Mouse (Mus musculus) limb, embryonic 10.5 days (tissue): ENCODE results near the gene Ccdc57. TPM values are rescaled to one million over a fixed set of nuclear protein-coding genes. Genes with fewer than 3 reads are reported as not detected.

Experiments used
- DNase-seq: peaks from one replicate; pipeline ENCODE4 v3.0.0-alpha.2; 2017; ENCODE audit warnings: low spot score
- H3K27ac ChIP-seq: fragments of 300-500 bp; sonication (generic); 2 replicates; pipeline ENCODE4 v1.5.1; 2016; ENCODE audit warnings: mild to moderate bottlenecking
- H3K27me3 ChIP-seq: fragments of 300-500 bp; sonication (generic); 2 replicates; pipeline ENCODE4 v1.6.1; 2016; ENCODE audit warnings: low read depth, mild to moderate bottlenecking; ENCODE audit not compliant: poor library complexity, severe bottlenecking
- H3K36me3 ChIP-seq: fragments of 300-500 bp; sonication (generic); 2 replicates; pipeline ENCODE4 v1.6.1; 2016; ENCODE audit warnings: mild to moderate bottlenecking, moderate library complexity
- H3K4me1 ChIP-seq: fragments of 300-500 bp; sonication (generic); 2 replicates; pipeline ENCODE4 v1.6.1; 2016
- H3K4me3 ChIP-seq: fragments of 300-500 bp; sonication (generic); 2 replicates; pipeline ENCODE4 v1.5.1; 2016; ENCODE audit warnings: mild to moderate bottlenecking, moderate library complexity
- H3K9me3 ChIP-seq: fragments of 300-500 bp; sonication (generic); replicated peaks from 2 replicates; pipeline ENCODE4 v1.6.1; 2016; ENCODE audit warnings: mild to moderate bottlenecking
- WGBS: fragments of 180-500 bp; shearing (Covaris S2); methylation state at CpG from one replicate; pipeline ENCODE4 v1.1.7; 2016; 5-methylcytosine and 5-hydroxymethylcytosine counted together
- polyA plus RNA-seq: library from polyadenylated mRNA; unstranded; fragments of >200 nt; fragmentation: Nextera tagmentation; extraction: Ambion mirVana; gene quantifications from 2 replicates; pipeline ENCODE4 v1.2.1, GENCODE M21; 2016

The Ccdc57 gene
- polyA plus RNA-seq, 1 experiment from 2014 or later: 7.2 TPM

- Histone ChIP-seq H3K9me3 (no peaks in the 10 kb centered on the region), H3K4me3 (no peak overlapping the region), H3K27ac (no peak overlapping the region), H3K36me3 (peaks cover 82% of the 10 kb centered on the region), H3K4me1 (no peaks in the 10 kb centered on the region), H3K27me3 (no peaks in the 10 kb centered on the region)
- 95% methylated on average over 12 of the region's 12 CpGs for WGBS
- DNase-seq: no peak
Measured at GRCm38 (mm10) chr11:120808010-120808409, 124.7 kb downstream of the Ccdc57 start.

- Histone ChIP-seq H3K36me3 (peaks cover 58% of the 10 kb centered on the region), H3K27ac (no peak overlapping the region), H3K4me1 (peaks cover 1% of the 10 kb centered on the region), H3K9me3 (no peaks in the 10 kb centered on the region), H3K4me3 (no peak overlapping the region), H3K27me3 (no peaks in the 10 kb centered on the region)
- 85% methylated on average over 7 of the region's 7 CpGs for WGBS
- DNase-seq: no peak
Measured at GRCm38 (mm10) chr11:120805375-120806298, 127.0 kb downstream of the Ccdc57 start.

GRCm38 (mm10) chr11:120804769-120805168 is 127.9 kb downstream of the Ccdc57 start:
- Histone ChIP-seq H3K27ac (no peak overlapping the region), H3K4me3 (no peak overlapping the region), H3K4me1 (peaks cover 10% of the 10 kb centered on the region), H3K27me3 (no peaks in the 10 kb centered on the region), H3K36me3 (peaks cover 50% of the 10 kb centered on the region), H3K9me3 (no peaks in the 10 kb centered on the region)
- 81% methylated on average over 4 of the region's 4 CpGs for WGBS
- DNase-seq: no peak

GRCm38 (mm10) chr11:120804274-120804673 is 128.4 kb downstream of the Ccdc57 start:
- no peak overlapping the region for H3K27ac ChIP-seq
- DNase-seq: no peak
- H3K9me3 ChIP-seq: no peaks in the 10 kb centered on the region
- H3K4me3 ChIP-seq: no peak overlapping the region
- H3K4me1 ChIP-seq: peaks cover 11% of the 10 kb centered on the region
- peaks cover 45% of the 10 kb centered on the region for H3K36me3 ChIP-seq
- 82% methylated on average over 7 of the region's 7 CpGs for WGBS
- H3K27me3 ChIP-seq: no peaks in the 10 kb centered on the region

GRCm38 (mm10) chr11:120800061-120800904 is 132.4 kb downstream of the Ccdc57 start:
- Histone ChIP-seq H3K4me3 (peak overlapping the region; percentile 32), H3K9me3 (no peaks in the 10 kb centered on the region), H3K4me1 (peaks cover 23% of the 10 kb centered on the region), H3K27me3 (no peaks in the 10 kb centered on the region), H3K36me3 (peaks cover 5% of the 10 kb centered on the region), H3K27ac (peak overlapping the region; percentile 77)
- DNase-seq: peak; percentile 91
- 13% methylated on average over 10 of the region's 10 CpGs for WGBS

GRCm38 (mm10) chr11:120799316-120799890 is 133.3 kb downstream of the Ccdc57 start:
- no peaks in the 10 kb centered on the region for H3K27me3 ChIP-seq
- H3K4me1 ChIP-seq: peaks cover 31% of the 10 kb centered on the region
- WGBS: 77% methylated on average over 6 of the region's 6 CpGs
- H3K36me3 ChIP-seq: peaks cover 8% of the 10 kb centered on the region
- DNase-seq: no peak
- peak overlapping the region; percentile 32 for H3K4me3 ChIP-seq
- H3K27ac ChIP-seq: peak overlapping the region; percentile 77
- no peaks in the 10 kb centered on the region for H3K9me3 ChIP-seq

GRCm38 (mm10) chr11:120798244-120798643 is 134.4 kb downstream of the Ccdc57 start:
- Histone ChIP-seq H3K9me3 (no peaks in the 10 kb centered on the region), H3K4me1 (peaks cover 31% of the 10 kb centered on the region), H3K27me3 (no peaks in the 10 kb centered on the region), H3K4me3 (no peak overlapping the region), H3K27ac (no peak overlapping the region), H3K36me3 (peaks cover 20% of the 10 kb centered on the region)
- no peak for DNase-seq
- WGBS: 86% methylated on average over 3 of the region's 3 CpGs

GRCm38 (mm10) chr11:120796614-120796946 is 136.1 kb downstream of the Ccdc57 start:
- Histone ChIP-seq H3K9me3 (no peaks in the 10 kb centered on the region), H3K36me3 (peaks cover 37% of the 10 kb centered on the region), H3K27me3 (no peaks in the 10 kb centered on the region), H3K4me3 (peak overlapping the region; percentile 99), H3K27ac (peak overlapping the region; percentile 85), H3K4me1 (peaks cover 31% of the 10 kb centered on the region)
- no peak for DNase-seq
- 37% methylated on average over 8 of the region's 8 CpGs for WGBS

- Histone ChIP-seq H3K36me3 (peaks cover 43% of the 10 kb centered on the region), H3K27ac (peak within 1 kb of the TSS; percentile 85), H3K9me3 (no peaks in the 10 kb centered on the region), H3K27me3 (no peaks in the 10 kb centered on the region), H3K4me3 (peak within 1 kb of the TSS; percentile 99), H3K4me1 (peaks cover 31% of the 10 kb centered on the region)
- DNase-seq: peak; percentile 99
- 2% methylated on average over 59 of the region's 59 CpGs for WGBS
Measured at GRCm38 (mm10) chr11:120795756-120796613, 136.7 kb downstream of the Ccdc57 start, which contains the start of gene Dus1l. Dus1l (minus strand) TSS chr11:120796403.

- Histone ChIP-seq H3K27ac (no peak overlapping the region), H3K27me3 (no peaks in the 10 kb centered on the region), H3K9me3 (no peaks in the 10 kb centered on the region), H3K4me3 (no peak overlapping the region), H3K36me3 (peaks cover 74% of the 10 kb centered on the region), H3K4me1 (peaks cover 20% of the 10 kb centered on the region)
- DNase-seq: no peak
- WGBS: 94% methylated on average over 9 of the region's 9 CpGs
Measured at GRCm38 (mm10) chr11:120792652-120793051, 140.0 kb downstream of the Ccdc57 start.

GRCm38 (mm10) chr11:120789810-120790209 is 142.9 kb downstream of the Ccdc57 start:
- Histone ChIP-seq H3K4me1 (peaks cover 16% of the 10 kb centered on the region), H3K9me3 (no peaks in the 10 kb centered on the region), H3K27me3 (no peaks in the 10 kb centered on the region), H3K27ac (no peak overlapping the region), H3K4me3 (no peak overlapping the region), H3K36me3 (peaks cover 95% of the 10 kb centered on the region)
- no peak for DNase-seq
- WGBS: 94% methylated on average over 3 of the region's 3 CpGs

- no peak overlapping the region for H3K27ac ChIP-seq
- H3K4me1 ChIP-seq: peaks cover 17% of the 10 kb centered on the region
- WGBS: 85% methylated on average over 4 of the region's 4 CpGs
- H3K4me3 ChIP-seq: no peak overlapping the region
- no peak for DNase-seq
- no peaks in the 10 kb centered on the region for H3K27me3 ChIP-seq
- H3K36me3 ChIP-seq: peaks cover 91% of the 10 kb centered on the region
- H3K9me3 ChIP-seq: no peaks in the 10 kb centered on the region
Measured at GRCm38 (mm10) chr11:120789355-120789754, 143.3 kb downstream of the Ccdc57 start.
